Mouse (Mus musculus) adrenal gland, postnatal 4 days (tissue): ENCODE data around the gene Eef1akmt1. TPM values are rescaled to one million over a fixed set of nuclear protein-coding genes. Genes with fewer than 3 reads are reported as not detected.

ENCODE experiments used
- DNase-seq, 2 experiments: peaks; one replicate each; pipeline ENCODE4 v3.0.0; 2021 to 2022; ENCODE audit warnings: low spot score in 2 of 2, mixed read lengths in 2 of 2
- long read RNA-seq, 2 experiments: library from polyadenylated mRNA; stranded (forward); transcript quantifications; one replicate each; pipeline ENCODE4 v2.0.0; 2021
- total RNA-seq, 2 experiments: library from RNA; stranded (reverse); gene quantifications; 2 replicates each; pipeline ENCODE4 v1.2.3; 2021

Gene Eef1akmt1
- total RNA-seq, result 10 to 100 TPM; 24.5 to 29.4 TPM
- long read RNA-seq, experiment 1, transcript Eef1akmt1-201 (5 exons, 880 nt), result major isoform, 14 of 19 reads
- long read RNA-seq, experiment 1, partial matches to known transcripts, result 2 of 19 reads
- long read RNA-seq, experiment 1, other reads (novel, unspliced or antisense), result 3 of 19 reads
- long read RNA-seq, experiment 2, transcript Eef1akmt1-201 (5 exons, 880 nt), result major isoform, 12 of 20 reads
- long read RNA-seq, experiment 2, partial matches to known transcripts, result 2 of 20 reads
- long read RNA-seq, experiment 2, other reads (novel, unspliced or antisense), result 6 of 20 reads

- DNase-seq, result peak; percentile 94 to 95
Observed at GRCm38 (mm10) chr14:57571155-57572133, at the start of gene Eef1akmt1. Eef1akmt1 (minus strand) TSS chr14:57571612.

GRCm38 (mm10) chr14:57620598-57621236, 49.3 kb upstream of the Eef1akmt1 start:
- no peak for DNase-seq

- no peak for DNase-seq
Observed at GRCm38 (mm10) chr14:57619487-57619886, 48.1 kb upstream of the Eef1akmt1 start.

- DNase-seq, result no peak
Observed at GRCm38 (mm10) chr14:57617675-57618074, 46.3 kb upstream of the Eef1akmt1 start.

- no peak for DNase-seq
Observed at GRCm38 (mm10) chr14:57616339-57616965, 45.0 kb upstream of the Eef1akmt1 start.

- no peak for DNase-seq
Observed at GRCm38 (mm10) chr14:57615828-57616227, 44.4 kb upstream of the Eef1akmt1 start.

GRCm38 (mm10) chr14:57611034-57611433, 39.6 kb upstream of the Eef1akmt1 start:
- no peak for DNase-seq

GRCm38 (mm10) chr14:57609816-57610329, 38.5 kb upstream of the Eef1akmt1 start:
- DNase-seq, result no peak

- peak; percentile 85 to 88 for DNase-seq
Observed at GRCm38 (mm10) chr14:57607500-57607899, 36.1 kb upstream of the Eef1akmt1 start.

- no peak for DNase-seq
Observed at GRCm38 (mm10) chr14:57606663-57607365, 35.4 kb upstream of the Eef1akmt1 start.

GRCm38 (mm10) chr14:57593279-57593678, 21.9 kb upstream of the Eef1akmt1 start:
- DNase-seq, result no peak

- no peak for DNase-seq
Observed at GRCm38 (mm10) chr14:57591830-57592229, 20.4 kb upstream of the Eef1akmt1 start.

- DNase-seq, result no peak
Observed at GRCm38 (mm10) chr14:57576364-57577060, 5.1 kb upstream of the Eef1akmt1 start.

GRCm38 (mm10) chr14:57574792-57575587, 3.6 kb upstream of the Eef1akmt1 start:
- DNase-seq, result no peak

GRCm38 (mm10) chr14:57565626-57566025, 5.8 kb downstream of the Eef1akmt1 start:
- no peak for DNase-seq

- DNase-seq, result no peak
Observed at GRCm38 (mm10) chr14:57556922-57557321, 14.5 kb downstream of the Eef1akmt1 start.

- no peak for DNase-seq
Observed at GRCm38 (mm10) chr14:57555471-57556070, 15.8 kb downstream of the Eef1akmt1 start.

- DNase-seq, result no peak
Observed at GRCm38 (mm10) chr14:57554434-57554833, 17.0 kb downstream of the Eef1akmt1 start.
